Mouse (Mus musculus) forebrain, embryonic 14.5 days (tissue): Measurements from ENCODE around the gene Gm20388. TPM values are rescaled to one million over a fixed set of nuclear protein-coding genes. Genes with fewer than 3 reads are reported as not detected.
A peak's percentile ranks its signal among the peaks of the same experiment; 100 is the strongest.

Experiments
- ATAC-seq: fragments of 200-750 bp; cut with Nextera tagmentation; 2 replicates; pipeline ENCODE4 v1.8.0; 2017; ENCODE audit warnings: mild to moderate bottlenecking, moderate library complexity
- DNase-seq: peaks from one replicate; pipeline ENCODE4 v3.0.0-alpha.2; 2015; ENCODE audit warnings: low spot score
- H3K27ac ChIP-seq: fragments of 300-500 bp; sonication (generic); 2 replicates; pipeline ENCODE4 v1.5.1; 2014; ENCODE audit warnings: low read depth, mild to moderate bottlenecking, control low read depth, low read length, moderate library complexity
- H3K27me3 ChIP-seq: fragments of 300-500 bp; sonication (generic); replicated peaks from 2 replicates; pipeline ENCODE4 v1.6.1; 2014; ENCODE audit warnings: low read length, control low read depth, mixed read lengths; ENCODE audit not compliant: control insufficient read depth, insufficient read depth
- H3K36me3 ChIP-seq: fragments of 300-500 bp; sonication (generic); 2 replicates; pipeline ENCODE4 v1.6.1; 2014; ENCODE audit warnings: low read length, control low read depth; ENCODE audit not compliant: control insufficient read depth, insufficient read depth
- H3K4me1 ChIP-seq: fragments of 300-500 bp; sonication (generic); 2 replicates; pipeline ENCODE4 v1.6.1; 2014; ENCODE audit warnings: antibody characterized with exemption, low read length, control low read depth; ENCODE audit not compliant: control insufficient read depth, insufficient read depth
- H3K4me2 ChIP-seq: fragments of 300-500 bp; sonication (generic); 2 replicates; pipeline ENCODE4 v1.6.1; 2014; ENCODE audit warnings: mild to moderate bottlenecking, control low read depth, low read length
- H3K4me3 ChIP-seq: fragments of 300-500 bp; sonication (generic); 2 replicates; pipeline ENCODE4 v1.5.1; 2014; ENCODE audit warnings: low read depth, low read length, control low read depth
- H3K9ac ChIP-seq: fragments of 300-500 bp; sonication (generic); 2 replicates; pipeline ENCODE4 v1.6.1; 2014; ENCODE audit warnings: mild to moderate bottlenecking, low read length, control low read depth, moderate library complexity
- H3K9me3 ChIP-seq: fragments of 300-500 bp; sonication (generic); replicated peaks from 2 replicates; pipeline ENCODE4 v1.6.1; 2016; ENCODE audit warnings: low read length, control low read depth, mixed read lengths; ENCODE audit not compliant: control insufficient read depth
- WGBS: fragments of 180-500 bp; shearing (Covaris S2); extraction: QIAGEN DNeasy Blood & Tissue Kit; methylation state at CpG from one replicate; pipeline ENCODE4 v1.1.7; 2014; 5-methylcytosine and 5-hydroxymethylcytosine counted together
- polyA plus RNA-seq: library from polyadenylated mRNA; unstranded; fragments of >200 nt; fragmentation: Nextera tagmentation; extraction: Ambion mirVana; gene quantifications from 2 replicates; pipeline ENCODE4 v1.2.1, GENCODE M21; 2014

Gene Gm20388
- polyA plus RNA-seq, 1 experiment from 2014 or later: 7.4 TPM

GRCm38 (mm10) chr8:120074516-120074915 is 163.9 kb downstream of the Gm20388 start:
- H3K36me3 ChIP-seq: no peaks in the 10 kb centered on the region
- H3K4me2 ChIP-seq: no peak overlapping the region
- H3K4me1 ChIP-seq: no peaks in the 10 kb centered on the region
- H3K9ac ChIP-seq: no peak overlapping the region
- WGBS: 74% methylated on average over 6 of the region's 6 CpGs
- no peaks in the 10 kb centered on the region for H3K9me3 ChIP-seq
- ATAC-seq: no peak
- no peak for DNase-seq
- no peak overlapping the region for H3K27ac ChIP-seq
- no peaks in the 10 kb centered on the region for H3K27me3 ChIP-seq
- H3K4me3 ChIP-seq: no peak overlapping the region

DNA sequence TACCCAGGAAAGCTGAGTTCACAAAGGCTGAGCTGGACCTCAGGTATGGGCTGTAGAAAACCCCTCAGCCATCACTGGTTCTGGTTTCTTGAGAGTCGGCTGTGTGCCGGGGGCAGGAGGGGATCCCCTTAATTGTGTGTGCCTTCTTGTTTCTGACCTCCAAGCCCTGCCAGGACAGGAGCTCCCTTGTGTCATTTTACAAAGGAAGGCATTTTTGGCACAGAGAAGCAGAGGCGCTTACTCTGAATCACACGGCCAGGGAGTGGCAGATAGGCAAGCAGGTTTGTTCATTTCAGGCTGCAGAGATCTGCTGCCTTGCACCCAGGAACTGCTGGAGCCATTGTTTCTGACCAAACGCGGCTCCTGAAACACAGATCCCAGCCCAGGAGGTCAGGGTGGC is 164.7 kb downstream of the Gm20388 start:
- H3K9ac ChIP-seq: no peak overlapping the region
- H3K4me1 ChIP-seq: no peaks in the 10 kb centered on the region

DNA sequence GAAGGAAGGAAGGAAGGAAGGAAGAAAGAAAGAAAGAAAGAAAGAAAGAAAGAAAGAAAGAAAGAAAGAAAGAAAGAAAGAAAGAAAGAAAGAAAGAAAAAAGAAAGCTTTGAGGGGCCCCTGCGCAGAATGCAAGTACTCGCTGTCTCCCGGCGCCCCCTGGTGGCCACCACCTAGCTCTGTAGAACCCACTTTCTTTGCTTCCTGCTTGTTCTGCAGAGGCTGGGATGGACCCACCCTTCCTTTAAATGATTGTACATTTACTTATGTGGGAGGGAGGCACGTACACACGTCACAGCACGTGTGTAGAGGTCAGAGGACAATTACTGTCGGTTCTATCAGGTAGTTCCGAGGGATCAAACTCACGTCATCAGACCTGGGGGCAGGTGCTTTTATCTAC is 167.4 kb downstream of the Gm20388 start:
- peak; percentile 55; the same call in 1 of the 2 replicates for ATAC-seq
- WGBS: 16% methylated on average over 10 of the region's 10 CpGs
- Histone ChIP-seq H3K27me3 (no peaks in the 10 kb centered on the region), H3K9me3 (no peaks in the 10 kb centered on the region), H3K4me3 (no peak overlapping the region), H3K36me3 (peaks cover 27% of the 10 kb centered on the region), H3K9ac (no peak overlapping the region), H3K4me2 (no peak overlapping the region), H3K27ac (no peak overlapping the region), H3K4me1 (no peaks in the 10 kb centered on the region)
- peak; percentile 86 for DNase-seq

More for the DNA sequence above, 164.7 kb downstream of the Gm20388 start:
- H3K9me3 ChIP-seq: no peaks in the 10 kb centered on the region
- WGBS: 31% methylated on average over 6 of the region's 6 CpGs
- ATAC-seq: no peak
- no peak overlapping the region for H3K27ac ChIP-seq
- H3K4me3 ChIP-seq: no peak overlapping the region
- no peak for DNase-seq
- no peak overlapping the region for H3K4me2 ChIP-seq
- H3K27me3 ChIP-seq: no peaks in the 10 kb centered on the region
- H3K36me3 ChIP-seq: no peaks in the 10 kb centered on the region

DNA sequence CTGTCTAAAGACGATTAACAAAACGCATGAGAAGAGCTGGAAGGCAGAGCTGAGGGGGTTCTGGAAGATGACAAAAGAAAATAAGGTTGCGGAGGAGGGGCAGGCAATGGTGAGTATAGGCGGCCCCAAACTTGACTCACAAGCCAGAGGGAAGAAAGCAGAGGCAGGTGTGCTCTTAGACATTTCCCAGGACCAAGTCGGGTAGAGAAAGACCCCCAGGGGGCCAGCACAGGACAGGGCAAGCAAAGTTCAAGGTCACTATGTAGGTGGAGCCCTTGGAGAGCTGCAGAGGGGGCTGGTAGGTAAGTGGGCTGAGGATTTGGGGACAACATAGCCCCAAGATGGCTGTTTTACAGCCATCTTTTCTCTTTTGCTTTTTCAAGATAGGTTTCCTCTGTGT is 168.7 kb downstream of the Gm20388 start:
- no peak for DNase-seq
- no peak for ATAC-seq
- Histone ChIP-seq H3K27ac (no peak overlapping the region), H3K4me1 (no peaks in the 10 kb centered on the region), H3K4me3 (no peak overlapping the region), H3K9ac (no peak overlapping the region), H3K4me2 (no peak overlapping the region), H3K36me3 (peaks cover 34% of the 10 kb centered on the region), H3K27me3 (no peaks in the 10 kb centered on the region), H3K9me3 (no peaks in the 10 kb centered on the region)
- 62% methylated on average over 5 of the region's 5 CpGs for WGBS

DNA sequence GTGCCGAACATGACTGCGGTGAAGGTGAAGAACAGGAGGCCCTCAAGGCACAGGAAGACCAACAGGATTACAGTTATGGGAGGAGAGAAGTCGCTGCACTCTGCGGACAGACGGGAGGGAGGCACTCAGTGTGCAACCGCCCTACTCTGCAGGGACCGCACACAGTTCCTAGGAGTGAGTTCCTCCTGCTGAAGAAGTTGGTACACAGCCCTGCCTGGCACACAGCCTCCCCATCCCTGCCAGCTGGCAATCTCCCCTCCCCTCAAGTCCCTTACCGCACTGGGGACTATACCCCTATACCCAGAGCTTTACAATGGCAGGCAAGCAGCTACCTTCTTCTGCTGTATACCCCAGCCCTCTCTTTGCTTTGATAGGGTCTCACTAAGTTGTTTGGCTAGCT is 172.6 kb downstream of the Gm20388 start:
- H3K9ac ChIP-seq: no peak overlapping the region
- peaks cover 71% of the 10 kb centered on the region for H3K36me3 ChIP-seq
- no peaks in the 10 kb centered on the region for H3K9me3 ChIP-seq
- no peak overlapping the region for H3K4me2 ChIP-seq
- H3K4me1 ChIP-seq: no peaks in the 10 kb centered on the region
- H3K27me3 ChIP-seq: no peaks in the 10 kb centered on the region
- ATAC-seq (peak; percentile 48; the same call in 1 of the 2 replicates), DNase-seq (peak; percentile 51)
- no peak overlapping the region for H3K4me3 ChIP-seq
- H3K27ac ChIP-seq: no peak overlapping the region
- WGBS: 84% methylated on average over 8 of the region's 8 CpGs

DNA sequence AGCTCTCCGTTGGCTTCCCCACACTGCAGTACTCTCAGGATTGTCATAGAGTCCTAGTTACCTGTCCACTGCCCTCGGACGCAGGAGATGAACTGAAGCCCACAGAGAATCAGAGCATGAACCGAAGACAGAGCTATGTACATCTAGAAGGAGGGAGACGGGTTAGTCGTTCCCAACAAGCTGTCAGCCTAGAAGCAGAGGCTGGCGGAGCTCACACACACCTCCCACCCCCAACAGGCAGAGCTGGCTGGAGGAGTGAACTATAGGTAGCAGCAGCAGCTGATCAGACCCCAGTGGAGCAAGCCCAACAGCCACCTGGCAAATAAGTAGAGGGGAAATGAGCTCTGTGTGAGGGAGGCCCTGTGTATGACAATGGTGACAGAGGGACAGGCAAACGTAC is 174.1 kb downstream of the Gm20388 start:
- Histone ChIP-seq H3K4me2 (no peak overlapping the region), H3K27ac (no peak overlapping the region), H3K4me1 (no peaks in the 10 kb centered on the region), H3K4me3 (no peak overlapping the region), H3K9me3 (no peaks in the 10 kb centered on the region), H3K36me3 (peaks cover 78% of the 10 kb centered on the region), H3K27me3 (no peaks in the 10 kb centered on the region), H3K9ac (no peak overlapping the region)
- 89% methylated on average over 8 of the region's 8 CpGs for WGBS
- DNase-seq (no peak), ATAC-seq (no peak)

DNA sequence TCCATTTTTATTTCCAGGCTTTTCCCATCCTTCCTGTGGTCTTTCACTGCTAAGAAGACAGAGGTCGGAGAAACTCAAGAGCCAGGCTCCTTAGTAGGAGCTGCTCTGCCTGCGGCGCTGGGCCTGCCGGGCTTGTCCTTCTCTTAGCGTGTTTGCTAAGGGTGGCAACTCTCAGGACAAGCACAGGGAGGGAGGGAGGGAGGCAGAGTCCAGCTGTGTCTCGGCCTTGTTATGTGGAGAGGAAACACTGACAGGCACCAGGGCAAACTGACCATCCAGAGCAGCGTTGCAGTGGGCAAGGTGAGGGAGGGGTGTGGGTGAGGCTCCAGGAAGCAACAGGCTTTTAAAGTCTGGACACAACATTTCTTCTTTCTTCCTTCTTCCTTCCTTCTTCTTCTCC is 178.9 kb downstream of the Gm20388 start:
- no peak overlapping the region for H3K4me2 ChIP-seq
- 83% methylated on average over 7 of the region's 7 CpGs for WGBS
- no peak overlapping the region for H3K27ac ChIP-seq
- no peaks in the 10 kb centered on the region for H3K27me3 ChIP-seq
- H3K9ac ChIP-seq: no peak overlapping the region
- H3K36me3 ChIP-seq: peaks cover 71% of the 10 kb centered on the region
- H3K4me3 ChIP-seq: no peak overlapping the region
- no peaks in the 10 kb centered on the region for H3K4me1 ChIP-seq
- ATAC-seq (no peak), DNase-seq (no peak)
- H3K9me3 ChIP-seq: no peaks in the 10 kb centered on the region

DNA sequence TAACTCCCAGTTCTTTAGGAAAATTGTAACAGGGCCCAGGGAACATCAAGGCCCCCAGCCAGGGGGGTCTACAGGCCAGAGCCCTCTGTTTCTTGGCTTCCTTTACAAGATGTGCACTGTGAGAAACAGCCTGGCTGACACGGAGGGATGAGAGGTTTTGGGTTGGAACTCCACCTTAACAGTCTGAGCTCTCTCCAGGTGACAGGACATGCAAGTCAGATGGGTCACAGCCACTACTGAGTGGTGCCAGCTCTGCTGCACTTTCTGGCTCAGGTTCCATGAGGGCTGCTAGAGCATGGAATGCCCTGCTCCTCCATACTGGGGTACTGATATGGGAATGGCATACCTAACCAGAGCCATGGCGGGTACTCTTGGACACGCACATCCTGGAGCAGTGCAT is 180.4 kb downstream of the Gm20388 start:
- Histone ChIP-seq H3K4me1 (no peaks in the 10 kb centered on the region), H3K4me2 (no peak overlapping the region), H3K36me3 (peaks cover 56% of the 10 kb centered on the region), H3K27me3 (no peaks in the 10 kb centered on the region), H3K9me3 (no peaks in the 10 kb centered on the region), H3K27ac (no peak overlapping the region), H3K9ac (no peak overlapping the region), H3K4me3 (no peak overlapping the region)
- ATAC-seq (no peak), DNase-seq (no peak)
- WGBS: 95% methylated on average over 3 of the region's 3 CpGs

- no peaks in the 10 kb centered on the region for H3K9me3 ChIP-seq
Measured at GRCm38 (mm10) chr8:120093103-120093502, 182.5 kb downstream of the Gm20388 start.

More at GRCm38 (mm10) chr8:120093103-120093502, 182.5 kb downstream of the Gm20388 start:
- H3K27ac ChIP-seq: no peak overlapping the region
- H3K4me2 ChIP-seq: no peak overlapping the region
- 96% methylated on average over 3 of the region's 3 CpGs for WGBS
- H3K27me3 ChIP-seq: no peaks in the 10 kb centered on the region
- DNase-seq (no peak), ATAC-seq (no peak)
- no peak overlapping the region for H3K9ac ChIP-seq
- H3K36me3 ChIP-seq: peaks cover 39% of the 10 kb centered on the region
- no peak overlapping the region for H3K4me3 ChIP-seq
- H3K4me1 ChIP-seq: no peaks in the 10 kb centered on the region
